Mouse (Mus musculus): ENCODE data around the gene Wbp1l. TPM values are rescaled to one million over a fixed set of nuclear protein-coding genes. Genes with fewer than 3 reads are reported as not detected.

The Wbp1l gene
- total and polyA plus RNA-seq, 2 experiments from 2014 or later = 27.1 to 44.8 TPM

GRCm38 (mm10) chr19:46602406-46602805, 3.5 kb downstream of the Wbp1l start:
- no peak overlapping the region for H3K4me2 ChIP-seq (ENCODE audit: low read depth, low read length, poor library complexity, severe bottlenecking)
- no peaks in the 10 kb centered on the region for H3K27me3 ChIP-seq (ENCODE audit: insufficient read depth, low read length)
- DNase-seq (ENCODE audit: low spot score) = no peak
- H3K36me3 ChIP-seq (ENCODE audit: insufficient read depth, low read length) = peaks cover 5% of the 10 kb centered on the region; the same call in 1 of the 2 replicates
- H3K9me3 ChIP-seq (ENCODE audit: low read length) = no peaks in the 10 kb centered on the region
- no peak overlapping the region for H3K9ac ChIP-seq (replicated peaks; ENCODE audit: low read length, poor library complexity, severe bottlenecking)
- ATAC-seq (ENCODE audit: low FRiP score) = no peak
- no peak overlapping the region for H3K4me3 ChIP-seq (ENCODE audit: low read depth, low read length)
- TF ChIP-seq CTCF (IDR thresholded peaks at IDR 0.05) = no peak
- no peaks in the 10 kb centered on the region for H3K4me1 ChIP-seq (ENCODE audit: insufficient read depth, low read length)
- 87% methylated on average over 4 of the region's 4 CpGs for WGBS
- H3K27ac ChIP-seq (ENCODE audit: low read depth, low read length) = no peak overlapping the region

- Histone ChIP-seq H3K4me3 (ENCODE audit: low read depth, low read length) (no peak overlapping the region), H3K27me3 (ENCODE audit: insufficient read depth, low read length) (no peaks in the 10 kb centered on the region), H3K9me3 (ENCODE audit: low read length) (no peaks in the 10 kb centered on the region), H3K27ac (ENCODE audit: low read depth, low read length) (no peak overlapping the region), H3K9ac (replicated peaks; ENCODE audit: low read length, poor library complexity, severe bottlenecking) (no peak overlapping the region), H3K4me2 (ENCODE audit: low read depth, low read length, poor library complexity, severe bottlenecking) (no peak overlapping the region), H3K36me3 (ENCODE audit: insufficient read depth, low read length) (peaks cover 5% of the 10 kb centered on the region), H3K4me1 (ENCODE audit: insufficient read depth, low read length) (no peaks in the 10 kb centered on the region)
- WGBS = 95% methylated on average over 13 of the region's 13 CpGs
- no peak for ATAC-seq (ENCODE audit: low FRiP score)
- no peak for TF ChIP-seq CTCF (IDR thresholded peaks at IDR 0.05)
- DNase-seq (ENCODE audit: low spot score) = no peak
These were observed 7.8 kb downstream of the Wbp1l start for GRCm38 (mm10) chr19:46606718-46607117.

DNA sequence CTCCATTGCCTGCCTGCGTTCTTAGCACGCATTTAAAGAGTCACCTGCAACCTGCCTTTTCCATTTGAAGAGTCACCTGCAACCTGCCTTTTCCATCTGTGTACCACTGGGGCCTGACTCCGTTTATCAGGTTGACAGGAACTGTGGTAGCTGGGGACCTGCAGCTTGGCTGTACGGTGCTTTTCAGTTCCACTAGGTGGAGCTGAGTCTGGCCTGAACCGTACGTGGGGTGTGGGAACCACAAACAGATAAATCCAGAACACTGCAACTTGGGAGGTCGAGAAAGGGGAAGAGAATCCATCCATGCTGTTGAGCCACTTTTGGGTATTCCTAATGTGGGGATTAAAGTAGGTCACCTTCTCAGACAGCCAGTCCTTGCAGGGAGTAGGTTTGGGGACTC, 8.5 kb downstream of the Wbp1l start:
- peak; percentile 59 for TF ChIP-seq CTCF (IDR thresholded peaks at IDR 0.05)
- H3K27ac ChIP-seq (ENCODE audit: low read depth, low read length) = no peak overlapping the region
- ATAC-seq (ENCODE audit: low FRiP score) (no peak), DNase-seq (ENCODE audit: low spot score) (peak; percentile 29)
- H3K4me1 ChIP-seq (ENCODE audit: insufficient read depth, low read length) = no peaks in the 10 kb centered on the region
- no peaks in the 10 kb centered on the region for H3K27me3 ChIP-seq (ENCODE audit: insufficient read depth, low read length)
- no peak overlapping the region for H3K4me3 ChIP-seq (ENCODE audit: low read depth, low read length)
- H3K4me2 ChIP-seq (ENCODE audit: low read depth, low read length, poor library complexity, severe bottlenecking) = no peak overlapping the region
- 68% methylated on average over 7 of the region's 7 CpGs for WGBS
- H3K36me3 ChIP-seq (ENCODE audit: insufficient read depth, low read length) = peaks cover 5% of the 10 kb centered on the region
- H3K9ac ChIP-seq (replicated peaks; ENCODE audit: low read length, poor library complexity, severe bottlenecking) = no peak overlapping the region
- no peaks in the 10 kb centered on the region for H3K9me3 ChIP-seq (ENCODE audit: low read length)

GRCm38 (mm10) chr19:46608158-46608557, 9.3 kb downstream of the Wbp1l start:
- Histone ChIP-seq H3K9ac (replicated peaks; ENCODE audit: low read length, poor library complexity, severe bottlenecking) (no peak overlapping the region), H3K9me3 (ENCODE audit: low read length) (no peaks in the 10 kb centered on the region), H3K4me3 (ENCODE audit: low read depth, low read length) (no peak overlapping the region), H3K4me1 (ENCODE audit: insufficient read depth, low read length) (no peaks in the 10 kb centered on the region), H3K27me3 (ENCODE audit: insufficient read depth, low read length) (no peaks in the 10 kb centered on the region), H3K27ac (ENCODE audit: low read depth, low read length) (no peak overlapping the region), H3K36me3 (ENCODE audit: insufficient read depth, low read length) (peaks cover 5% of the 10 kb centered on the region), H3K4me2 (ENCODE audit: low read depth, low read length, poor library complexity, severe bottlenecking) (no peak overlapping the region)
- 97% methylated on average over 7 of the region's 7 CpGs for WGBS
- ATAC-seq (ENCODE audit: low FRiP score) (no peak), DNase-seq (ENCODE audit: low spot score) (no peak)
- no peak for TF ChIP-seq CTCF (IDR thresholded peaks at IDR 0.05)

DNA sequence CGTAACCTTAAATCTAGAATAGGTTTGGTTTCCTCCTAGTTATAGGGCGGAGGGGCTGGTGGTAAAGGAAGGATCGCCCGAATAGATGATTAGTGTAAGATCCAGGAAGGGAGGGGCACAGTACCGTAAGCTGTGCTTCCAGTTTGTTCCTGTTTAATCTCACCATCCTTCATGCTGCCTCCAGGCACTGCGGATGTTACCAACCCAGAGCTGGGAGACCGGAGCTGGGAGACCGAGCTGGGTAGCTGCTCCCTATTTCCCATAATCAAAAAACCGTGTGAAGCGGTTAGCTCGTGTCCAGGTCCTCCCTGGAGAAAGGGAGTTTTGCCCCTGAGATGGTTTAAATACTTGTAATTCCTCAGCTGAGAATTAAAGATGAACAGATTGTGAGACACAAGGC, 17.5 kb downstream of the Wbp1l start:
- Histone ChIP-seq H3K4me2 (ENCODE audit: low read depth, low read length, poor library complexity, severe bottlenecking) (no peak overlapping the region), H3K27ac (ENCODE audit: low read depth, low read length) (no peak overlapping the region), H3K27me3 (ENCODE audit: insufficient read depth, low read length) (no peaks in the 10 kb centered on the region), H3K9me3 (ENCODE audit: low read length) (no peaks in the 10 kb centered on the region), H3K36me3 (ENCODE audit: insufficient read depth, low read length) (no peaks in the 10 kb centered on the region; the same call in 1 of the 2 replicates), H3K4me3 (ENCODE audit: low read depth, low read length) (no peak overlapping the region), H3K4me1 (ENCODE audit: insufficient read depth, low read length) (peaks cover 10% of the 10 kb centered on the region; the same call in 1 of the 2 replicates), H3K9ac (replicated peaks; ENCODE audit: low read length, poor library complexity, severe bottlenecking) (no peak overlapping the region)
- DNase-seq (ENCODE audit: low spot score) = no peak
- no peak for TF ChIP-seq CTCF (IDR thresholded peaks at IDR 0.05)
- 79% methylated on average over 11 of the region's 11 CpGs for WGBS
- ATAC-seq (ENCODE audit: low FRiP score) = no peak

GRCm38 (mm10) chr19:46617361-46617760, 18.5 kb downstream of the Wbp1l start:
- peaks cover 10% of the 10 kb centered on the region; the same call in 1 of the 2 replicates for H3K4me1 ChIP-seq (ENCODE audit: insufficient read depth, low read length)
- H3K36me3 ChIP-seq (ENCODE audit: insufficient read depth, low read length) = no peaks in the 10 kb centered on the region; the same call in 1 of the 2 replicates
- no peak for TF ChIP-seq CTCF (IDR thresholded peaks at IDR 0.05)
- no peak overlapping the region for H3K9ac ChIP-seq (replicated peaks; ENCODE audit: low read length, poor library complexity, severe bottlenecking)
- no peak overlapping the region for H3K27ac ChIP-seq (ENCODE audit: low read depth, low read length)
- ATAC-seq (ENCODE audit: low FRiP score) (no peak), DNase-seq (ENCODE audit: low spot score) (no peak)
- no peak overlapping the region for H3K4me3 ChIP-seq (ENCODE audit: low read depth, low read length)
- H3K4me2 ChIP-seq (ENCODE audit: low read depth, low read length, poor library complexity, severe bottlenecking) = no peak overlapping the region
- 93% methylated on average over 8 of the region's 8 CpGs for WGBS
- H3K9me3 ChIP-seq (ENCODE audit: low read length) = no peaks in the 10 kb centered on the region
- H3K27me3 ChIP-seq (ENCODE audit: insufficient read depth, low read length) = no peaks in the 10 kb centered on the region
